8 mouse cellular contexts compared by ENCODE assay signal in the genomic region with DNA sequence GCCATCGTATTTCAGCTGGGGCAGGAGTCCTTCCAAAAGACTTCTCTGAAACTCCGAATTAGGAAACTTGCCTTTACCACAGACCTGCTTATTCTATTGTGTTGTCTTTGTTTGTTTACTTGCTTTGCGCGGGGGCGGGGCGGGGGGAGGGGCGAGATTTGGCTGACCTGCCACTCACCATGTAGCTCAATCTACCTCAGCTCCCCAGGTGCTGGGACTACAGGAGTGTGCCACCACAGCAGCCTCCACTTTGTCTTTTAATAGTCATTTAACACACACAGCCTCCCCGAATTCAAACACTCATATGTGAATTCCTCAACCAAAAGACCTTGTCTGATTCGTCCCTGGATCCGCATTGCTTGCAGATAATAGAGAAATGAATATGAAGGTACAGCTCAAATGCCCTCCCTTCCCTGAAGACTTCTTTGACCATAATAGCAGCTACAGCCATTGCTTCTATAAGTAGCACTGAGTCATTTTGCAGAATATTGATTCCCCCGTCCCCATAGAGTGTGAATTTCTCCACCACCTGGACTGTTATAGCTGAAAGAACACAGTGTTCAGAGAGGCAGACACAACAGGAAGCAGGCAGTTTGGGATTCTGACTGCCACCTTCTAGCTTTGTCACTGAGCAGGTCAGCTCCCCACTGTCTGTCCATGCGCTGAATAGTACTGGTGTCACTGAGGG. TPM values are rescaled to one million over a fixed set of nuclear protein-coding genes. Genes with fewer than 3 reads are reported as not detected.
DNase-seq lines count a peak whose midpoint lies in the region; ATAC-seq and TF ChIP-seq lines count a peak whose summit lies in the region.

No protein-coding gene starts in this region.

- TF ChIP-seq POLR2A in CH12.LX (IDR thresholded peaks at IDR 0.05; ENCODE audit: low read depth, low read length), result no peak

- H3K9me3 ChIP-seq in heart, embryonic 14.5 days (ENCODE audit: control insufficient read depth, low read length), result no peaks in the 10 kb centered on the region
- H3K9me3 ChIP-seq in CH12.LX (replicated peaks; ENCODE audit: low read length), result no peaks in the 10 kb centered on the region
- H3K9me3 ChIP-seq in forebrain, embryonic 10.5 days, result no peaks in the 10 kb centered on the region
- H3K9me3 ChIP-seq in liver, embryonic 14.5 days (ENCODE audit: control insufficient read depth, low read length), result no peaks in the 10 kb centered on the region

- H3K36me3 ChIP-seq in heart, embryonic 14.5 days (ENCODE audit: control insufficient read depth, insufficient read depth, low read length), result no peaks in the 10 kb centered on the region
- peaks cover 0 to 7% of the 10 kb centered on the region in 2 experiments for H3K36me3 ChIP-seq in CH12.LX (replicated peaks in 1 of 2; ENCODE audit: control insufficient read depth in 1 of 2, insufficient read depth in 1 of 2, low read length in 1 of 2)
- no peaks in the 10 kb centered on the region for H3K36me3 ChIP-seq in forebrain, embryonic 10.5 days (replicated peaks)
- H3K36me3 ChIP-seq in liver, embryonic 14.5 days (replicated peaks; ENCODE audit: control insufficient read depth, insufficient read depth, low read depth), result no peaks in the 10 kb centered on the region

- H3K4me2 ChIP-seq in heart, embryonic 14.5 days (ENCODE audit: low read length), result peak overlapping the region; percentile 82
- peak overlapping the region; percentile 97 for H3K4me2 ChIP-seq in CH12.LX (ENCODE audit: insufficient read depth, low read depth, poor library complexity, severe bottlenecking)
- peak overlapping the region; percentile 91 for H3K4me2 ChIP-seq in liver, embryonic 14.5 days (ENCODE audit: low read depth)

- H3K27ac ChIP-seq in heart, embryonic 14.5 days (replicated peaks in 1 of 2; ENCODE audit: control insufficient read depth in 1 of 2, insufficient read depth in 1 of 2, low read depth in 2 of 2, low read length in 2 of 2), result 0 out of 4 replicates have a peak overlapping the region, but pooled peaks of 1 of the 2 experiments have one; percentile 38
- no peak overlapping the region for H3K27ac ChIP-seq in CH12.LX (ENCODE audit: insufficient read depth, low read depth)
- peak overlapping the region; percentile 31 for H3K27ac ChIP-seq in forebrain, embryonic 10.5 days
- H3K27ac ChIP-seq in liver, embryonic 14.5 days, result no peak overlapping the region

- dilution Hi-C loops in CH12.LX (cut with MboI; ENCODE audit: extremely low pct_ligation_motif_present, extremely low pct_unique_long_range_greater_than_20kb, low sequenced_read_pairs), result no loop called here

- in situ Hi-C loops in CH12.LX (cut with MboI; ENCODE audit: low pct_ligation_motif_present, low pct_unique_long_range_greater_than_20kb, low sequenced_read_pairs), result no loop called here

- ATAC-seq in heart, embryonic 14.5 days (ENCODE audit: insufficient number of reproducible peaks, insufficient read depth, low FRiP score, low read depth), result no peak
- no peak for ATAC-seq in liver, embryonic 14.5 days (ENCODE audit: insufficient read depth)

- no peak for TF ChIP-seq EP300 in CH12.LX (IDR thresholded peaks at IDR 0.05; ENCODE audit: low read length)
- no peak for TF ChIP-seq EP300 in liver, embryonic 14.5 days (IDR thresholded peaks at IDR 0.05; ENCODE audit: low read depth)

- H3K27me3 ChIP-seq in heart, embryonic 14.5 days (ENCODE audit: control insufficient read depth, insufficient read depth, low read length), result no peaks in the 10 kb centered on the region
- H3K27me3 ChIP-seq in CH12.LX (replicated peaks), result no peaks in the 10 kb centered on the region
- peaks cover 7% of the 10 kb centered on the region; the same call in 1 of the 2 replicates for H3K27me3 ChIP-seq in forebrain, embryonic 10.5 days (ENCODE audit: poor library complexity, severe bottlenecking)
- H3K27me3 ChIP-seq in liver, embryonic 14.5 days (ENCODE audit: control insufficient read depth, insufficient read depth, low read length), result no peaks in the 10 kb centered on the region

- H3K4me1 ChIP-seq in heart, embryonic 14.5 days (ENCODE audit: control insufficient read depth in 2 of 2, insufficient read depth in 2 of 2, low read length in 2 of 2), result peaks cover 12 to 13% of the 10 kb centered on the region in 2 experiments
- peaks cover 16 to 63% of the 10 kb centered on the region in 2 experiments for H3K4me1 ChIP-seq in CH12.LX (ENCODE audit: control insufficient read depth in 1 of 2, insufficient read depth in 2 of 2)
- peaks cover 39% of the 10 kb centered on the region for H3K4me1 ChIP-seq in forebrain, embryonic 10.5 days
- H3K4me1 ChIP-seq in liver, embryonic 14.5 days (replicated peaks; ENCODE audit: control insufficient read depth in 2 of 2, insufficient read depth in 2 of 2, low read length in 1 of 2), result peaks cover 13 to 22% of the 10 kb centered on the region in 2 experiments

- H3K9ac ChIP-seq in heart, embryonic 14.5 days (ENCODE audit: low read length), result peak overlapping the region; percentile 59
- H3K9ac ChIP-seq in CH12.LX (ENCODE audit: insufficient read depth, low read depth), result peak overlapping the region; percentile 32; the same call in 1 of the 2 replicates
- H3K9ac ChIP-seq in liver, embryonic 14.5 days (replicated peaks), result no peak overlapping the region

- peaks cover 9% of the 10 kb centered on the region for H3K79me2 ChIP-seq in CH12.LX (replicated peaks; ENCODE audit: control insufficient read depth, extremely low read depth, insufficient read depth, poor library complexity, severe bottlenecking)

- TF ChIP-seq RAD21 in CH12.LX (IDR thresholded peaks at IDR 0.05; ENCODE audit: low read depth, low read length), result no peak

- DNase-seq in heart, adult 11 months, result no peak
- no peak for DNase-seq in CH12.LX (ENCODE audit: extremely low read depth)
- DNase-seq in forebrain, embryonic 10.5 days (ENCODE audit: extremely low spot score, low spot score), result no peak
- DNase-seq in liver, embryonic 14.5 days (ENCODE audit: low read depth in 3 of 3, low spot score in 3 of 3), result no peak
- no peak for DNase-seq in embryo, embryonic 11 days
- no peak for DNase-seq in cerebellum, postnatal 14 days
- no peak for DNase-seq in kidney, adult 9 months

- peak overlapping the region; percentile 42 to 98 for H3K4me3 ChIP-seq in heart, embryonic 14.5 days (ENCODE audit: control insufficient read depth in 1 of 2, insufficient read depth in 1 of 2, low read depth in 1 of 2, low read length in 2 of 2)
- H3K4me3 ChIP-seq in CH12.LX (replicated peaks in 1 of 3; ENCODE audit: low read depth in 2 of 3, low read length in 2 of 3, poor library complexity in 1 of 3), result peak overlapping the region; percentile 52 to 97 (median 56)
- H3K4me3 ChIP-seq in forebrain, embryonic 10.5 days, result peak overlapping the region; percentile 94
- H3K4me3 ChIP-seq in liver, embryonic 14.5 days (ENCODE audit: insufficient read depth in 1 of 2, low read depth in 2 of 2, low read length in 2 of 2), result peak overlapping the region; percentile 47 to 90

- TF ChIP-seq CTCF in CH12.LX (conservative IDR thresholded peaks at IDR 0.05 in 1 of 2, IDR thresholded peaks at IDR 0.05 in 1 of 2; ENCODE audit: low read depth in 2 of 2, low read length in 2 of 2), result no peak
- no peak for TF ChIP-seq CTCF in liver, embryonic 14.5 days (IDR thresholded peaks at IDR 0.05; ENCODE audit: low read depth)

- whole genome bisulfite sequencing in heart, embryonic 14.5 days, result 37% methylated on average over 12 of the region's 12 CpGs
- WGBS in forebrain, embryonic 10.5 days, result 34% methylated on average over 12 of the region's 12 CpGs
- 34% methylated on average over 12 of the region's 12 CpGs for WGBS in liver, embryonic 14.5 days (ENCODE audit: insufficient replicate concordance)

TF ChIP-seq in CH12.LX, 34 proteins besides CTCF, POLR2A, EP300 and RAD21:
- no peak for TF ChIP-seq MYC (IDR thresholded peaks at IDR 0.05; ENCODE audit: low read depth, low read length)
- TF ChIP-seq GABPA (IDR thresholded peaks at IDR 0.05; ENCODE audit: insufficient replicate concordance, low read depth, low read length), result no peak
- TF ChIP-seq CHD1 (IDR thresholded peaks at IDR 0.05; ENCODE audit: low read depth, low read length), result no peak
- no peak for TF ChIP-seq JUND (conservative IDR thresholded peaks at IDR 0.05; ENCODE audit: low read depth, low read length)
- no peak for TF ChIP-seq PAX5 (IDR thresholded peaks at IDR 0.05; ENCODE audit: low read length)
- no peak for TF ChIP-seq NELFE (IDR thresholded peaks at IDR 0.05; ENCODE audit: low read depth, low read length)
- no peak for TF ChIP-seq MAZ (IDR thresholded peaks at IDR 0.05; ENCODE audit: low read depth, low read length)
- no peak for TF ChIP-seq TCF12 (IDR thresholded peaks at IDR 0.05; ENCODE audit: low read depth, low read length)
- no peak for TF ChIP-seq ZC3H11A (IDR thresholded peaks at IDR 0.05; ENCODE audit: low read depth, low read length)
- no peak for TF ChIP-seq MXI1 (IDR thresholded peaks at IDR 0.05; ENCODE audit: low read depth, low read length)
- TF ChIP-seq BHLHE40 (IDR thresholded peaks at IDR 0.05; ENCODE audit: low read depth, low read length), result no peak
- TF ChIP-seq TBP (conservative IDR thresholded peaks at IDR 0.05; ENCODE audit: low read depth, low read length), result no peak
- TF ChIP-seq E2F4 (IDR thresholded peaks at IDR 0.05; ENCODE audit: insufficient replicate concordance, low read depth, low read length), result no peak
- no peak for TF ChIP-seq USF1 (IDR thresholded peaks at IDR 0.05; ENCODE audit: low read depth, low read length)
- TF ChIP-seq USF2 (conservative IDR thresholded peaks at IDR 0.05; ENCODE audit: low read depth, low read length), result no peak
- TF ChIP-seq MAX (IDR thresholded peaks at IDR 0.05; ENCODE audit: low read length), result no peak

RNA-seq across cellular contexts. Expression of gene Uvrag, which starts 1.1 kb away (rescaled TPM):
- 18.9 and 19.1 TPM in 2 replicates for polyA plus RNA-seq in heart, embryonic 14.5 days (2014; fragmentation: Nextera tagmentation; extraction: Ambion mirVana)
- total RNA-seq in CH12.LX (2012; rRNA removed) (20.6 and 23.3 TPM in 2 replicates), CH12.LX (2014; rRNA removed) (37.5 and 39.1 TPM in 2 replicates)
- polyA plus RNA-seq in CH12.LX (2012; ENCODE audit: insufficient read length, low read depth), result 47.4 and 61.6 TPM in 2 replicates
- 9.8 and 10.4 TPM in 2 replicates for polyA plus RNA-seq in forebrain, embryonic 10.5 days (2016; fragmentation: Nextera tagmentation; extraction: Ambion mirVana)
- polyA plus RNA-seq in liver, embryonic 14.5 days (2012; rRNA removed), result 2.4 and 3.9 TPM in 2 replicates
- 5.7 and 7.4 TPM in 2 replicates for polyA plus RNA-seq in liver, embryonic 14.5 days (2014; fragmentation: Nextera tagmentation; extraction: Ambion mirVana)

RNA-seq across cellular contexts. Expression of gene Dgat2, which starts 40.5 kb away (rescaled TPM):
- polyA plus RNA-seq in heart, embryonic 14.5 days (2014; fragmentation: Nextera tagmentation; extraction: Ambion mirVana), result 19.8 and 22.3 TPM in 2 replicates
- total RNA-seq in CH12.LX (2012; rRNA removed), result 1.2 and 1.7 TPM in 2 replicates
- 1.4 and 2.8 TPM in 2 replicates for total RNA-seq in CH12.LX (2014; rRNA removed)
- 1.4 and 1.6 TPM in 2 replicates for polyA plus RNA-seq in CH12.LX (2012; ENCODE audit: insufficient read length, low read depth)
- 12.3 and 14.8 TPM in 2 replicates for polyA plus RNA-seq in forebrain, embryonic 10.5 days (2016; fragmentation: Nextera tagmentation; extraction: Ambion mirVana)
- polyA plus RNA-seq in liver, embryonic 14.5 days (2012; rRNA removed), result 44.0 and 50.0 TPM in 2 replicates
- 66.8 and 80.0 TPM in 2 replicates for polyA plus RNA-seq in liver, embryonic 14.5 days (2014; fragmentation: Nextera tagmentation; extraction: Ambion mirVana)
